ENCODE assay signal across 27 mouse cellular contexts in genomic region chr17:90913320-90913719, GRCm38 (mm10).
DNase-seq lines count a peak whose midpoint lies in the region; ATAC-seq and TF ChIP-seq lines count a peak whose summit lies in the region.
"Had no signal": no experiment of that assay in that cellular context is flagged by ENCODE, and none has a peak within 500 bp of the region (broad histone marks: within the 10 kb centered on the region; RNA-seq: fewer than 3 reads in every experiment).

No protein-coding gene starts in this region.

- no peak overlapping the region for H3K4me3 ChIP-seq in hindbrain, embryonic 16.5 days (ENCODE audit: low read length)
- H3K4me3 ChIP-seq in hindbrain, embryonic 10.5 days = no peak overlapping the region
- no peak overlapping the region for H3K4me3 ChIP-seq in cerebellum, adult 2 months (replicated peaks; ENCODE audit: insufficient read depth, low read depth, low read length)
- no peak overlapping the region for H3K4me3 ChIP-seq in intestine, embryonic 16.5 days (ENCODE audit: low read length)
- H3K4me3 ChIP-seq: forebrain, embryonic 13.5 days; heart, embryonic 15.5 days had no signal

- no peaks in the 10 kb centered on the region for H3K9me3 ChIP-seq in hindbrain, embryonic 16.5 days (ENCODE audit: control insufficient read depth, low read length)
- no peaks in the 10 kb centered on the region for H3K9me3 ChIP-seq in hindbrain, embryonic 10.5 days
- no peaks in the 10 kb centered on the region for H3K9me3 ChIP-seq in intestine, embryonic 16.5 days (ENCODE audit: control insufficient read depth, low read length)
- H3K9me3 ChIP-seq: forebrain, embryonic 13.5 days; G1E; heart, embryonic 15.5 days had no signal

- no peak overlapping the region for H3K4me2 ChIP-seq in hindbrain, embryonic 16.5 days (ENCODE audit: low read length)
- no peak overlapping the region for H3K4me2 ChIP-seq in intestine, embryonic 16.5 days (ENCODE audit: low read depth, low read length)
- H3K4me2 ChIP-seq: forebrain, embryonic 13.5 days; heart, embryonic 15.5 days had no signal

- no peak for TF ChIP-seq CTCF in brain, embryonic 14.5 days (IDR thresholded peaks at IDR 0.05; ENCODE audit: borderline replicate concordance, extremely low read depth, insufficient read depth, insufficient read length)
- TF ChIP-seq CTCF in cerebellum, adult 2 months (IDR thresholded peaks at IDR 0.05; ENCODE audit: borderline replicate concordance, insufficient read depth, low read depth, low read length) = no peak

- no peak overlapping the region for H3K9ac ChIP-seq in hindbrain, embryonic 16.5 days (ENCODE audit: low read depth, low read length)
- no peak overlapping the region for H3K9ac ChIP-seq in intestine, embryonic 16.5 days (ENCODE audit: low read depth, low read length)
- H3K9ac ChIP-seq: forebrain, embryonic 13.5 days; heart, embryonic 15.5 days; liver, embryonic 14.5 days had no signal

- H3K36me3 ChIP-seq in hindbrain, embryonic 16.5 days (ENCODE audit: control insufficient read depth, insufficient read depth, low read length) = no peaks in the 10 kb centered on the region
- H3K36me3 ChIP-seq in hindbrain, embryonic 10.5 days = no peaks in the 10 kb centered on the region
- no peaks in the 10 kb centered on the region for H3K36me3 ChIP-seq in intestine, embryonic 16.5 days (ENCODE audit: control insufficient read depth, insufficient read depth, low read length)
- H3K36me3 ChIP-seq: G1E; heart, embryonic 15.5 days had no signal

- H3K27me3 ChIP-seq in hindbrain, embryonic 16.5 days (replicated peaks; ENCODE audit: control insufficient read depth, insufficient read depth, low read length) = no peaks in the 10 kb centered on the region
- H3K27me3 ChIP-seq in hindbrain, embryonic 10.5 days (ENCODE audit: insufficient read depth, poor library complexity, severe bottlenecking) = no peaks in the 10 kb centered on the region
- no peaks in the 10 kb centered on the region for H3K27me3 ChIP-seq in cerebellum, adult 2 months (ENCODE audit: control insufficient read depth, insufficient read depth, low read length)
- H3K27me3 ChIP-seq in intestine, embryonic 16.5 days (replicated peaks; ENCODE audit: control insufficient read depth, insufficient read depth, low read length) = no peaks in the 10 kb centered on the region
- H3K27me3 ChIP-seq: forebrain, embryonic 13.5 days; heart, embryonic 15.5 days had no signal

- peak; percentile 76 for ATAC-seq in hindbrain, embryonic 16.5 days
- ATAC-seq in intestine, embryonic 16.5 days = no peak
- ATAC-seq: forebrain, embryonic 13.5 days; intestine, postnatal 0 days had no signal

- H3K4me1 ChIP-seq in hindbrain, embryonic 16.5 days (ENCODE audit: control insufficient read depth, insufficient read depth, low read depth, low read length) = no peaks in the 10 kb centered on the region
- H3K4me1 ChIP-seq in hindbrain, embryonic 10.5 days (replicated peaks) = no peaks in the 10 kb centered on the region
- peaks cover 16% of the 10 kb centered on the region; the same call in 1 of the 2 replicates for H3K4me1 ChIP-seq in cerebellum, adult 2 months (ENCODE audit: control insufficient read depth, insufficient read depth, low read length)
- no peaks in the 10 kb centered on the region for H3K4me1 ChIP-seq in intestine, embryonic 16.5 days (ENCODE audit: control insufficient read depth, insufficient read depth, low read length)
- H3K4me1 ChIP-seq: forebrain, embryonic 13.5 days; heart, embryonic 15.5 days had no signal

- DNase-seq in hindbrain, embryonic 10.5 days (ENCODE audit: low spot score) = no peak
- DNase-seq in brain, embryonic 14.5 days (ENCODE audit: low read depth) = peak; percentile 18
- peak; percentile 91 to 96 for DNase-seq in cerebellum, adult 2 months
- DNase-seq in cerebellum, postnatal 14 days = peak; percentile 82 to 93
- DNase-seq in embryo, embryonic 9.5 days (ENCODE audit: extremely low spot score) = no peak
- DNase-seq in thymus, postnatal 36 days = no peak
- DNase-seq: adrenal gland, adult 8-10 months; gastrocnemius, postnatal 14 days; heart, postnatal 36 days; kidney, adult 9 months; kidney, postnatal 10 days; layer of hippocampus, postnatal 36 days; liver; lung, adult 2 months; lung, postnatal 10 days; midbrain, embryonic 14.5 days; right cerebral cortex, postnatal 4 days; thymus, adult 2 months; thymus, postnatal 4 days had no signal

- 61% methylated on average over 2 of the region's 2 CpGs for WGBS in hindbrain, embryonic 16.5 days
- WGBS in hindbrain, embryonic 10.5 days = 84% methylated on average over 2 of the region's 2 CpGs
- 8% methylated on average over 2 of the region's 2 CpGs for WGBS in cerebellum, adult 2 months
- WGBS in intestine, embryonic 16.5 days = 78% methylated on average over 2 of the region's 2 CpGs

- TF ChIP-seq POLR2A in brain, embryonic 14.5 days (IDR thresholded peaks at IDR 0.05; ENCODE audit: borderline replicate concordance, extremely low read depth, insufficient read depth, insufficient read length, poor library complexity, severe bottlenecking) = no peak
- TF ChIP-seq POLR2A in cerebellum, adult 2 months (IDR thresholded peaks at IDR 0.05; ENCODE audit: borderline replicate concordance, insufficient read depth, low read length) = no peak

- no peak overlapping the region for H3K27ac ChIP-seq in hindbrain, embryonic 16.5 days (ENCODE audit: low read depth, low read length)
- no peak overlapping the region for H3K27ac ChIP-seq in hindbrain, embryonic 10.5 days
- no peak overlapping the region for H3K27ac ChIP-seq in cerebellum, adult 2 months (ENCODE audit: insufficient read depth, low read length)
- H3K27ac ChIP-seq in intestine, embryonic 16.5 days (ENCODE audit: low read length) = no peak overlapping the region
- H3K27ac ChIP-seq: forebrain, embryonic 13.5 days; heart, embryonic 15.5 days; liver, embryonic 14.5 days; macrophage had no signal

Comparison
In these comparisons a context has a peak if more than half of its experiments do, and no peak if none do; other contexts are left out.
1. DNase-seq: peak in brain, embryonic 14.5 days (single experiment), cerebellum, adult 2 months (2 of 2) and cerebellum, postnatal 14 days (2 of 2); none in hindbrain, embryonic 10.5 days (single experiment), embryo, embryonic 9.5 days (single experiment) and thymus, postnatal 36 days (0 of 2).